Mouse (Mus musculus): ENCODE results near the gene Plekho1. TPM values are rescaled to one million over a fixed set of nuclear protein-coding genes. Genes with fewer than 3 reads are reported as not detected.

Gene Plekho1
- polyA plus RNA-seq, 1 experiment from 2014 or later = 32.8 TPM

- H3K4me3 ChIP-seq (ENCODE audit: low read length) = peak overlapping the region; percentile 73
- peak; percentile 65 for ATAC-seq (ENCODE audit: low FRiP score, low TSS enrichment)
- peaks cover 16% of the 10 kb centered on the region for H3K36me3 ChIP-seq (ENCODE audit: insufficient read depth, low read length)
- peak overlapping the region; percentile 89 for H3K9ac ChIP-seq (replicated peaks; ENCODE audit: low read length)
- no peaks in the 10 kb centered on the region for H3K27me3 ChIP-seq (ENCODE audit: insufficient read depth, low read length)
- peaks cover 42% of the 10 kb centered on the region for H3K4me1 ChIP-seq (ENCODE audit: insufficient read depth, low read length)
- H3K27ac ChIP-seq (ENCODE audit: low read length) = peak overlapping the region; percentile 94
- WGBS = 1% methylated on average over 50 of the region's 51 CpGs
- peak overlapping the region; percentile 63 for H3K4me2 ChIP-seq (replicated peaks; ENCODE audit: low read depth, low read length)
- no peaks in the 10 kb centered on the region for H3K9me3 ChIP-seq (ENCODE audit: low read length)
Measured at GRCm38 (mm10) chr3:95994975-95995801, 613 bp downstream of the Plekho1 start.

- no peaks in the 10 kb centered on the region for H3K27me3 ChIP-seq (ENCODE audit: insufficient read depth, low read length)
- H3K4me3 ChIP-seq (ENCODE audit: low read length) = peak overlapping the region; percentile 73
- H3K4me1 ChIP-seq (ENCODE audit: insufficient read depth, low read length) = peaks cover 44% of the 10 kb centered on the region
- no peaks in the 10 kb centered on the region for H3K9me3 ChIP-seq (ENCODE audit: low read length)
- H3K4me2 ChIP-seq (replicated peaks; ENCODE audit: low read depth, low read length) = peak overlapping the region; percentile 63
- H3K36me3 ChIP-seq (ENCODE audit: insufficient read depth, low read length) = peaks cover 23% of the 10 kb centered on the region
- WGBS = 4% methylated on average over 6 of the region's 6 CpGs
- peak overlapping the region; percentile 89 for H3K9ac ChIP-seq (replicated peaks; ENCODE audit: low read length)
- ATAC-seq (ENCODE audit: low FRiP score, low TSS enrichment) = no peak
- H3K27ac ChIP-seq (ENCODE audit: low read length) = peak overlapping the region; percentile 94
Measured at GRCm38 (mm10) chr3:95994381-95994846, 1.4 kb downstream of the Plekho1 start.

GRCm38 (mm10) chr3:95993881-95994280, 1.9 kb downstream of the Plekho1 start:
- H3K4me3 ChIP-seq (ENCODE audit: low read length) = peak overlapping the region; percentile 73
- H3K27ac ChIP-seq (ENCODE audit: low read length) = peak overlapping the region; percentile 94
- H3K9ac ChIP-seq (replicated peaks; ENCODE audit: low read length) = peak overlapping the region; percentile 89
- H3K4me2 ChIP-seq (replicated peaks; ENCODE audit: low read depth, low read length) = peak overlapping the region; percentile 63
- H3K4me1 ChIP-seq (ENCODE audit: insufficient read depth, low read length) = peaks cover 49% of the 10 kb centered on the region
- H3K36me3 ChIP-seq (ENCODE audit: insufficient read depth, low read length) = peaks cover 28% of the 10 kb centered on the region
- H3K9me3 ChIP-seq (ENCODE audit: low read length) = no peaks in the 10 kb centered on the region
- no peak for ATAC-seq (ENCODE audit: low FRiP score, low TSS enrichment)
- H3K27me3 ChIP-seq (ENCODE audit: insufficient read depth, low read length) = no peaks in the 10 kb centered on the region
- 18% methylated on average over 4 of the region's 4 CpGs for WGBS

- WGBS = 27% methylated on average over 5 of the region's 5 CpGs
- Histone ChIP-seq H3K27me3 (ENCODE audit: insufficient read depth, low read length) (no peaks in the 10 kb centered on the region), H3K4me2 (replicated peaks; ENCODE audit: low read depth, low read length) (peak overlapping the region; percentile 63), H3K9ac (replicated peaks; ENCODE audit: low read length) (peak overlapping the region; percentile 14; the same call in 1 of the 2 replicates), H3K9me3 (ENCODE audit: low read length) (no peaks in the 10 kb centered on the region), H3K4me1 (ENCODE audit: insufficient read depth, low read length) (peaks cover 51% of the 10 kb centered on the region), H3K4me3 (ENCODE audit: low read length) (peak overlapping the region; percentile 73), H3K36me3 (ENCODE audit: insufficient read depth, low read length) (peaks cover 35% of the 10 kb centered on the region), H3K27ac (ENCODE audit: low read length) (peak overlapping the region; percentile 94)
- no peak for ATAC-seq (ENCODE audit: low FRiP score, low TSS enrichment)
Measured at GRCm38 (mm10) chr3:95992990-95993603, 2.7 kb downstream of the Plekho1 start.

GRCm38 (mm10) chr3:95990413-95990941, 5.3 kb downstream of the Plekho1 start:
- no peak overlapping the region for H3K27ac ChIP-seq (ENCODE audit: low read length)
- H3K9ac ChIP-seq (replicated peaks; ENCODE audit: low read length) = no peak overlapping the region
- no peak overlapping the region for H3K4me2 ChIP-seq (replicated peaks; ENCODE audit: low read depth, low read length)
- 87% methylated on average over 12 of the region's 12 CpGs for whole genome bisulfite sequencing
- H3K9me3 ChIP-seq (ENCODE audit: low read length) = no peaks in the 10 kb centered on the region
- no peak for ATAC-seq (ENCODE audit: low FRiP score, low TSS enrichment)
- H3K4me1 ChIP-seq (ENCODE audit: insufficient read depth, low read length) = peaks cover 54% of the 10 kb centered on the region
- H3K36me3 ChIP-seq (ENCODE audit: insufficient read depth, low read length) = peaks cover 37% of the 10 kb centered on the region
- no peaks in the 10 kb centered on the region for H3K27me3 ChIP-seq (ENCODE audit: insufficient read depth, low read length)
- H3K4me3 ChIP-seq (ENCODE audit: low read length) = no peak overlapping the region

GRCm38 (mm10) chr3:95988969-95989368, 6.8 kb downstream of the Plekho1 start:
- WGBS = 35% methylated on average over 10 of the region's 10 CpGs
- no peak for ATAC-seq (ENCODE audit: low FRiP score, low TSS enrichment)
- H3K36me3 ChIP-seq (ENCODE audit: insufficient read depth, low read length) = peaks cover 37% of the 10 kb centered on the region

GRCm38 (mm10) chr3:95988138-95988537, 7.7 kb downstream of the Plekho1 start:
- Histone ChIP-seq H3K4me2 (replicated peaks; ENCODE audit: low read depth, low read length) (no peak overlapping the region), H3K4me1 (ENCODE audit: insufficient read depth, low read length) (peaks cover 52% of the 10 kb centered on the region), H3K4me3 (ENCODE audit: low read length) (no peak overlapping the region), H3K27me3 (ENCODE audit: insufficient read depth, low read length) (no peaks in the 10 kb centered on the region), H3K36me3 (ENCODE audit: insufficient read depth, low read length) (peaks cover 37% of the 10 kb centered on the region), H3K9ac (replicated peaks; ENCODE audit: low read length) (no peak overlapping the region), H3K27ac (ENCODE audit: low read length) (no peak overlapping the region), H3K9me3 (ENCODE audit: low read length) (no peaks in the 10 kb centered on the region)
- 93% methylated on average over 1 of the region's 1 CpGs for WGBS
- no peak for ATAC-seq (ENCODE audit: low FRiP score, low TSS enrichment)

More at GRCm38 (mm10) chr3:95988969-95989368, 6.8 kb downstream of the Plekho1 start:
- Histone ChIP-seq H3K4me2 (replicated peaks; ENCODE audit: low read depth, low read length) (no peak overlapping the region), H3K27me3 (ENCODE audit: insufficient read depth, low read length) (no peaks in the 10 kb centered on the region), H3K9ac (replicated peaks; ENCODE audit: low read length) (no peak overlapping the region), H3K27ac (ENCODE audit: low read length) (peak overlapping the region; percentile 37), H3K9me3 (ENCODE audit: low read length) (no peaks in the 10 kb centered on the region), H3K4me3 (ENCODE audit: low read length) (no peak overlapping the region), H3K4me1 (ENCODE audit: insufficient read depth, low read length) (peaks cover 60% of the 10 kb centered on the region)

GRCm38 (mm10) chr3:95987386-95988110, 8.3 kb downstream of the Plekho1 start:
- ATAC-seq (ENCODE audit: low FRiP score, low TSS enrichment) = no peak
- Histone ChIP-seq H3K9me3 (ENCODE audit: low read length) (no peaks in the 10 kb centered on the region), H3K4me3 (ENCODE audit: low read length) (no peak overlapping the region), H3K4me2 (replicated peaks; ENCODE audit: low read depth, low read length) (no peak overlapping the region), H3K4me1 (ENCODE audit: insufficient read depth, low read length) (peaks cover 46% of the 10 kb centered on the region), H3K9ac (replicated peaks; ENCODE audit: low read length) (no peak overlapping the region), H3K36me3 (ENCODE audit: insufficient read depth, low read length) (peaks cover 36% of the 10 kb centered on the region), H3K27me3 (ENCODE audit: insufficient read depth, low read length) (no peaks in the 10 kb centered on the region), H3K27ac (ENCODE audit: low read length) (no peak overlapping the region)
- WGBS = 82% methylated on average over 6 of the region's 6 CpGs

GRCm38 (mm10) chr3:95986984-95987383, 8.8 kb downstream of the Plekho1 start:
- Histone ChIP-seq H3K36me3 (ENCODE audit: insufficient read depth, low read length) (peaks cover 30% of the 10 kb centered on the region), H3K27ac (ENCODE audit: low read length) (peak overlapping the region; percentile 98; the same call in 1 of the 2 replicates)
- ATAC-seq (ENCODE audit: low FRiP score, low TSS enrichment) = no peak

More at GRCm38 (mm10) chr3:95986984-95987383, 8.8 kb downstream of the Plekho1 start:
- 0 out of 2 replicates have a peak overlapping the region, but pooled peaks have one; percentile 66 for H3K9ac ChIP-seq (replicated peaks; ENCODE audit: low read length)
- H3K9me3 ChIP-seq (ENCODE audit: low read length) = no peaks in the 10 kb centered on the region
- H3K4me2 ChIP-seq (replicated peaks; ENCODE audit: low read depth, low read length) = no peak overlapping the region
- H3K4me1 ChIP-seq (ENCODE audit: insufficient read depth, low read length) = peaks cover 41% of the 10 kb centered on the region
- H3K4me3 ChIP-seq (ENCODE audit: low read length) = no peak overlapping the region
- H3K27me3 ChIP-seq (ENCODE audit: insufficient read depth, low read length) = no peaks in the 10 kb centered on the region
- WGBS = 67% methylated on average over 4 of the region's 4 CpGs

Data from kidney, embryonic 16.5 days (tissue).